Mouse (Mus musculus): ENCODE results near the gene Zfp575.

DNA sequence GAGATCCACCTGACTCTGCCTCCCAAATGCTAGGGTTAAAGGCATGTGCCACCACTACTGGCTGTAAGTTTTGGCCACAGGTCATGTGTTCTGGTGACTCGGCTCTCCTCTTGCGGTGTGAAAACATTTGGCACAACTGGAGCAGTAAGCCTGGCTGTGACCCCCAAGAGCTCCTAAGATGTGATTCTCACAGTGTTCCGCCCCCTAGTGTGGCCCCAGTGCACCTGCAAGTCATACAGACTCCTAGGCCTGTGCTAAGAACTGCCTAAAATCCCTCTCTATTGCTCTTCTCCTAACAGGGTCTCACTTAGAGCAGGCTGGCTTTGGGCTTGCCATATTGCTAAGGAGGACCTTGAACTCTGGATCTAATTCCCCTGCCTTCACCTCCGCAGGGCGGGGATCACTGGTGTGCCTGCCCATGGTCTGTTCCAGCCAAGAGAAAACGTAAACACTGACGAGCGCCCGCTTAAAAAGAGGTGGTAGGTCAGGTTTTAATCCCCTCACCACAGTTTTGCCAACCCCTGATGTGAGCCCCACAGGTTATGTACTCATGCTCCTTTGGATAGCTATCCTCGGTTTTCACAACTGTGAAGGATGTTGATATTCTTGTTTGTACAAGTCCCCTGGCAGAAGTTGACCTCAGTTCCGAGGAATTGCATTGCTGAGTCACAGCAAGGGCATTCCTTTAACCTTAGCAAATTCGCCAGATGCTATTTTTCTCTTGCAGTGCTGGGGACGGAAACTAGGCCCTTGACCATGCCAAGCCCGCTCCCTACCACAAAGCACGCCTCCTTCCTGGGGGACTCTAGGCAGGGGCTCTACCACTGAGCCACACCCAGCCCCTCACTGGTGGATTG lies 12.0 kb upstream of the Zfp575 start:
- TF ChIP-seq POLR2A (IDR thresholded peaks at IDR 0.05; ENCODE audit: insufficient read depth, low read depth, low read length), result no peak
- TF ChIP-seq CTCF (IDR thresholded peaks at IDR 0.05; ENCODE audit: insufficient read depth, low read depth, low read length), result no peak

Measured in olfactory bulb, adult 2 months (tissue).